Mouse (Mus musculus): ENCODE measurements around the gene Rnf128.
"Not testable (repeated sequence)": the region's sequence is repeated elsewhere in the genome, so short reads cannot be mapped to it uniquely, and the experiment has no call there.

Rnf128 gene

DNA sequence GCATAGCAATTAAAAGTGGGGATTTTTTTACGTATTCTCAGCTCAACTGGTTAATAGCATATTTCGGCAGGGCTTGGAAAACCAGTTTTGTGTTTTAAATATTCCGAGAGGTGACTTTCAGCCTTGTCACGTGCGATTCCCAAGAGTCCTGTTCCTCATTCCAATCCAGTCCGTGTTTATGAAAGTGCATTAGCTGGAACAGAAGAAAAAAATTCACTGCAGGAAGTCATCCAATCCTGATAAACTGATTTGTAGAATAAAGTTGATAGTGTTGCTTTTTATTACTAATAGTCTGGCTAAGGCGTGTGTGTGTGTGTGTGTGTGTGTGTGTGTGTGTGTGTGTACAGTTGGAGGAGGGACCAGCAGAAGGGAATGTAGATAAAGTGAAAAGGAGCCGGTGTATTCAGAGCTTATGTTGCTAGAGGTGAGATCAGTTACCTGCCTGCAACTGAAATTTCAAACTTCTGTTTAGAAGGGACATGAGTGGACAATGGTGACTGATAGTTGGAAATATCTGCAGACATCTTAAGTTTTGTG is at the start of gene Rnf128:
TSS of gene Rnf128 (plus strand) at position 392 of the 537 bp plus-strand sequence.
- in situ Hi-C loops (cut with MboI, MseI) = no loop called here

DNA sequence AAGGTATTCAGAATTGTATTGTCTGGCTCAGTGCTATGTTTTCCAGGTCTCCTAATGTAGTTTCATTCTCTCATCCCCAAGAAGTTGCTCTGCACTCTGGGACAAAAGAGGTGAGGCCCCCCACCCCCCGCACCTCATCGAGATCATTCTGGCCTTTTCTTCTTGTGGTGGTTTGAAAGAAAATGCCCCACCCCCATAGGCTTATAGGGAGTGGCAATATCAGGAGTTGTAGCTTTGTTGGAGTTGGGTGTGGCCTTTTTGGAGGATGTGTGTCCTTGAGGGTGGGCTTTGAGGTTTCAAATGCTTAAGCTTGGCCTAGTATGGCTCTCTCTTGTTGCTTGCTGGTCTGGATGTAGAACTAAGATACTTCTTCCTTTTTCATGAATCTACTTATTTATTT is 47.0 kb upstream of the Rnf128 start:
- in situ Hi-C loops (cut with MboI, MseI) = no loop called here

DNA sequence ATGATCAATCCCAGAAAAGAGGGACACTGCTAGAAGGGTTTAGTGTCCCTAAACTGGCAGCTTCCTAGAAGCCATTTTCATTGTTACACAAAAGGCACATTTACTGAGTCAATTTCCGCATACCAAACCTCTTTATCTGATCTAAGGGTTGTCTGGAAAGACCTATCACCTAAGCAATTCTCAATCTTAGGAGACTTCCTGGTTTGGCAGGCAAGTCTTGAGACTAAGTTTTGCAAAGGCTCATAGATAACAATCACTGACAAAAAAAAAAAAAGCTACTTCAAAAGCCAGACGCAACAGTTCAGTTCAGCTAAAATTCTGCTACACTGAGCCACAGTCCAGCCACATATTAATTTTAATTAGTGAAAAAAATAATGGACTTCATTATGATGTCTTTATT is 43.9 kb upstream of the Rnf128 start:
- in situ Hi-C loops (cut with MboI, MseI) = no loop called here

DNA sequence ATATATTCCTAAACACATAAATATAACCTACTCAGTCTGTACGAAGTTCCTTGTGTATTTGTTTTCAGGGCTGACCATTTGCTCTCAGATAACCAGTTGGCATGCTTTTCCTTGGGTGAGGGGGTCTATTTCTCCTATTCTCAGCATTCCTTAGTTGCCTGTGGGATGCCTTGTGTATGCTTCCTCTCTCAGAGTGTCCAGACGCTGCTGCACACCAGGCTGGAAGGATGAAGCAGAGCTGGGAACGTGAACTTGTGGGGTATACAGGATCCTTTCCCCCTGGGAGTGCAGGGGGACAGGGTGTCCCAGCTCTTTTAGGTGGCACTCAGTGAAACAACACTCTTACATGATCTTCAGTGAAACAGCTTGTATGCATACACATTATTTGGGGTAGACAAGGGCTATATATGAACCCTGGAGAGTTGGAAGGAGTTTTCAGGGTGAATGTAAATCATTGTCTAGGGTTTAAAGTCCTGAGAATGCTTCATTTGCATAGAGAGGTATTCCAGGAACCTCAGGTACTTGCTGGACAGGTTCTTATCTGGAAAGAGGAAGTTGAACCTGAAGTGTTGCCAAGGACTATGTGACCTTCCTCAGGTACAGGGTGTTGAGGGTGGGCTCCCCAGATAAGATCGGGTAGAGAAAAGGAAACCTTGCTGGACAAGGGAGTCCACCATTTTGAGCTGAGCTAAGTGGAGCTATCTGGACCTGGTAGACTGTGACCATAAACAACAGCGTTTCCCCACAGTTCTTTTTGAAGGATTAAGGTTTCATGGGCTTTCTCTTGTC is 38.6 kb upstream of the Rnf128 start:
- in situ Hi-C loops (cut with MboI, MseI) = no loop called here

DNA sequence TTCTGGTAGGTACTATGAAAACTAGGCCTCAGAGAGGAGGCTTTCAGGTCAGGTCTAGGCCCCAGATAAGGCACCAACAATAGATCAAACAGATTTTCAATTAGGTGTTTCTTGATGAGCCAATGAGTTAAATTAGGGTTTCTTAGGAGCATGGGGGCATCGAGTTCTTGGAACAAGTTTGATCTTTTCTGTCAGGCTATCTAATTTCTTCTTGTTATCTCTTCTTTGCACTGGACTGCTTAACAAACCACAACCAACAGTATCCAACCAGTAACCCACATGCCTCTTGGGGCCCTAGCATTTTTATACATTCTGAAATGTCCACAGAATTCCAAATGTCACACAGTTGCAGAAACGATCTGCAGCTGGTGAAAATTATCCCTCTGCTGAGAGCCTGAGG is 37.4 kb upstream of the Rnf128 start:
- in situ Hi-C loops (cut with MboI, MseI) = no loop called here

DNA sequence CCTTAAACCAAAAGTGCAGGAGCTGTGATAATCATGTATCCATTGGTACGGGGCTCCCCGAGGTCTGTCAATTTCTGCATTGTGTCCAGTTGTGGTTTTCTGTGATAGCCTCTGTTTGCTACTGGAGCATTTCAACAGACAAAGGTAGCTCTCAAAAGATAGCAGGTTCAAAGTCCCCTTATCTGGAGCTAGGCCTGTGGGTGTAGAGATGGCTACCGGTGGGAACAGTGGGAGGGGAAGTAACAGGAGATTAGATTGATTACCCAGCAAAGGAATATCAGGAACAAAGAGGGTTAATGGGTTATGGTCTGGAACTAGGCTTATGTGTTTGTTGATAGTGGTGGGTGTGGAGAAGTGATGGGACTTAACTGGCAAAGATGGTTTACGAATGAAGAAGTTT is 36.1 kb upstream of the Rnf128 start:
- in situ Hi-C loops (cut with MboI, MseI) = no loop called here

DNA sequence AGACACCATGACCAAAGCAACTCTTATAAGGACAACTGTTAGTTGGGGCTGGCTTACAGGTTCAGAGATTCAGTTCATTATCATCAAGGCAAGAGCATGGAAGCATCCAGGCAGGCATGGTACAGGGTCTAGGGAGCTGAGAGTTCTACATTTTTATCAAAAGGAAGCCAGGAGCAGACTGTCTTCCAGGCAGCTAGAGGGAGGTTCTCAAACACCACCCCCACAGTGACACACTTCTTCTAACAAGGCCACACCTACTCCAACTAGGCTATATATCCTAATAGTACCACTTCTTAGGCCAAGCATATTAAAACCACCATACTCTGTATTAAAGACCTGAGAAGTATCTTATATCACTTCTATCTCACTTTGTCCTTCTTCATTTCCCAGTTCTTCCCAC is 33.4 kb upstream of the Rnf128 start:
- in situ Hi-C loops (cut with MboI, MseI) = no loop called here

DNA sequence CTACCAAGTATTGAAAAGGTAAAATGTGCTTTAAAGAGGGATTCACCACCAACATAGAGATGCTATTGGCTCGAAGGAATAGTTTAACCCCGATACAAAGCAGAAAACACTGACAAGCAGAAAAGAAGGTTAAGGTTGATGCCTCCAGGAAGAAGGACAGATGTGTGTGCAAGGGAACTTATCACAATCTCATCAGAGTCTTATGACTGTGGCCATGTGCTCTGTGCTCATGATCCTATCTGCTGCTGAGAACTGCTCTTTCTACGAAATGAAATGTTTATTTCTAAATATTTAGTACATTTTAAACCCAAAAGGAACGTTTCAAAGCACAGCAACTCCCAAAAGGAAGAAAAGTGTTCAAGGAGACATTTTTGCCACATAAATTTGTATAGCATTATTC is 30.8 kb upstream of the Rnf128 start:
- in situ Hi-C loops (cut with MboI, MseI) = no loop called here

DNA sequence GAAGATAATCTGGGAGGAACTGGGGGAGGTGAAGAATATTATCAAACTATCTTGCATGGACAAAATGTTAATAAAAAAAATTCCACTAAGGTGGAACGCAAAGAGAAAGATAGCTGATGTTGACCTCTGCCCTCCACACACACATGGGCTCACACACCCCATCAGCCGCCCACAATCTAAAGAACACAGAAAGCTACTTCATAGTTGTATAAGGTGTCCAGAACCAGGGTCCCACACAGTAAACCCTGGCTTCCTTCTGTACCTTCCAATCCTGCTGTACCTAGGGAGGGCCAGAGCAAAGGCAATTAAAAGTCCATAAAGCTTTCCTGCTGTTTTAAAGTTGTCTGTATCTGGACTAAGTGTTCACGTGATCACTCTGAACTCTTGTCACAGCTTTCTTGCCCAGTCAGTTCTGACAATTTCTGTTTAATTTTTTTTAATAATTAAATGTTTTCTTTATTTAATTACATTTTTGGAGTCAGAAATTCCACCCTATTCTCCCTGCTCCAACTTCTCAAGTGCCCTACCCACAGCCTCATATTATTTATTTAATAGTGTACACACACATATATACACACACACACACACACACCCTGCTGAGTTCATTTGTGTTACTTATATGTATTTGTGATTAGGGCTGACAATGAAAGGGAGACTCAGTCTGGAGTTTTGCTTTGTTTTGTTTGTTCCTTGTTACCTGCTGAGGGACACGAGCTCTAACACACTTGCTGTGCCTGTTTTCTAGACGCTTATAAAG is 25.3 kb upstream of the Rnf128 start:
- in situ Hi-C loops (cut with MboI, MseI) = no loop called here

DNA sequence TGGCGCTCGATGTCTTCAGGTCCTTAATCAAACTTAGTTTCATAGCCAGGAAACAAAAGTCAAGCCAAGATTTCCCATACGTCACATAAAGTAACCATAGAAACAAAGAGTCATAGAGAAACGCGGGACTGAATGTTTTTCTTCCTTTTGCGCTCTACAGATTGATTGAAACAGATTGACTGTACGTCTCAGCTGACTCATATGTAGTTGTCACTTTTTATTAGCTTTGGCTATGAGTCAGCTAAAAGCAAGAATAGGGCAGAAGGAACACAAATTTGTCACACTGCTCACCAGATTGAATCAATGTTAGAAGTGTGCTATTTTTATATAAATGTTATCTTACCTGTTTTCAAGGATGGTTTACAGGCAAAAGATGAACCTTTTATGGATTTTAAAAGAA is 19.4 kb upstream of the Rnf128 start:
- in situ Hi-C loops (cut with MboI, MseI) = no loop called here

DNA sequence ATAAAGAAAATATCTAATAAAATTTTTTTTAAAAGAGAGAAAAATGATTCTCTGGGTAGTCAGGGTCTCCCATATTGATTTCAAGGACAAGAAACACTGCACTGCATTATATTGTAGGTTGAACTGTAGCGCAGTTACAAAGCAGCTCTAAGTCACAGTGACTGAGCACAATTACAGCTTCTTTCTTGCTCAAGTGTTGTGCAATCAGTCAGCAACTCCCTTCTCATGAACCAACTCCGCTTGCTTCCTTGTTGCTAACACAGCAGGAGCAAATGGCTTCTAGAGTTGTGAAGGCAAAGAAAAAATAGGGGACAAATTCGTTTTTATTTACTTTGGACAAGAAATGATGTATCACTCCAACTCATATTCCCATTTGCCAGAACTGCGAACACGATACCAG is 12.7 kb upstream of the Rnf128 start:
- in situ Hi-C loops (cut with MboI, MseI) = no loop called here

DNA sequence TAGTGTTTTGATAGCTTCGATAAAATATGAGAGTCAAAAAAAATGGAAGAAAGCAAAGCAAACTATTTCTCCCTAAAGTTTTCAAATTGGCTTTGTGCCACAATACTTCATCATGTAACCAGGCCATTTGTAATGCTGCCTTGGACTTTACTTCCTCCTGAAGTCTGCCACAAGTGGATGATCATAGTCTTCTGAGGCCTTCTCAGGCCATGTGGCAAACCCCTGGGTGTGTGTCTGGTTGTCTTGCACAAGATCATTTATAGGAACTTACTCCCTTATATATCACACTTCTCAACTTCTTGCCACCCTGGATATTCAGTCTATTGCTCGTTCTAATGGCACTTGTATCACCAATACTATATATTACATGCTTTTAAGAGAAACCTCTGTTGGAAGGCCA is 11.0 kb upstream of the Rnf128 start:
- in situ Hi-C loops (cut with MboI, MseI) = no loop called here

DNA sequence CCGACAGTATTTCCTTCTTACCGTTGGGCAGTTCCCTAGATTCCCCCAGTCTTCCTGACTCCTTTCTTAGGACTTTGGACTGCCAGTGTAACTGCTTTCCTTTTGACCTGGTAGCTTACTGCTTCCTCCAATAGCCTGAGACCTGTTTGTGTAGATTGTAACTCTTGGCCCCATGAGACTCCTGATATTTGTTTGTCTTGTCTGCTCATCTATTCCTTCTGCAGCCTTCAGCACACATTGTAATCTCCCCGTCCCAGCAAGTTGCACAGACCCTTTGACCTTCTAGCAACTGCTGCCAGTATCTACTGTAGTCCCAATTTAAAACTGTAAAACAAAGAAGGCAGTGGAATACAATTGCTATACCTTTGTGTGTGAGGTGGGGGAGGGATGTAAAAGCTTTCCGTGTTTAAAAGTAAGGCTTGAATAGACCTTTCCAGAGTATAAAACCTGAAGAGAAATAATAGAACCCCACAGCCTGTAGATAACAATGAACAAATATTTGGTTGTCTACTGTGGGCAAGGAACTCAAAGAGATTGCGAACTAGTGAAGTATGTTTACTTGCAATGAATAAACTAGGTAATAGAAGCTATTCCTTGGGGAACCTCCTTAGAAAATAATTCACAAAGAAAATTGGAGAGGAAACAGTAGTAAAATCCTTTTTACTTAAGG is 726 bp upstream of the Rnf128 start:
- in situ Hi-C loops (cut with MboI, MseI) = no loop called here

DNA sequence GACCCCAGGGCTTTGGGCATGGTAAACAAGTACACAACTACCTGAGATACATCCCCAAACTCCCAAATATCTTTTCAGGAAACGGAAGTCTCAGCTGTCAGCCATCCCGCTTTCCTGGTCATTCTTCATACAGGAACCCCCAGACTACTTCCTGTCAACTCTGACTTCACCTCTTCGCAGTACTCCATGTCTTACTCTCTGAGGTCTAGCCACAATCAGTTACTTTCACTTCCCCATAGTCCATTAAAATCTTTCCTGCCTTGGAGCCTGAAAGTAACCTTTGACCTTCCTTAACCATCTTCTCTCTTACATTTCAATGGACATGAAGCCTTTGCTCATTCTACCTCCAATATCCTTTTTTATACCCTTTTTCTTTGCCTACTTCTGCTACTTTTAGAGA is 6.9 kb downstream of the Rnf128 start:
- in situ Hi-C loops (cut with MboI, MseI) = no loop called here

DNA sequence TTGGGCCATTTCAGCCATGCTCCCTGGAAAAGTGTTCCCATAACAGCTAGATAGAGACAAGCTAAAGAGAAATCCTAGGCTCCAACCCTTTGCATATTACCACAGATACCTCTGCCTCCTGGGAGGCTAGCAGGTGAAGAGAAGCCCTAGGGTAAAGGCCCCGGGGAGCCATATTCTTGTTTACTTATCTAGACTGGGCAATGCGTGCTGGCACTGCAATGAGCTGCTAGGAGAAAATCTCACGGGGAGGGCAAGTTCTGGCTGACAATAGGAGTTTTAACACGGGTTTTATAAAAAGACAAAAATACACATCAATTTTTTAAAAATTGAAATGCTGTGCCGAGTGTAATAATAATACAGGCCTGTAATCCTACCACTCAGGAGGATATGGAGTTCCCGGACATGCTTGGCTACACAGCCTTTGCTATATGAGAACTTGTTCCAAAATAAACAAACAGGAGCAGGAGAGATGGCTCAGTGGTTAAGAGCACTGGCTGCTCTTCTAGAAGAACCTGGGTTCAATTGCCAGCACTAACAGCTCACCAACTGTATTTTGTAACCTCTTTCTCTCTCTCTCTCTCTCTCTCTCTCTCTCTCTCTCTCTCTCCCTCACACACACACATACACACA is 15.6 kb downstream of the Rnf128 start:
- in situ Hi-C loops (cut with MboI, MseI) = no loop called here

DNA sequence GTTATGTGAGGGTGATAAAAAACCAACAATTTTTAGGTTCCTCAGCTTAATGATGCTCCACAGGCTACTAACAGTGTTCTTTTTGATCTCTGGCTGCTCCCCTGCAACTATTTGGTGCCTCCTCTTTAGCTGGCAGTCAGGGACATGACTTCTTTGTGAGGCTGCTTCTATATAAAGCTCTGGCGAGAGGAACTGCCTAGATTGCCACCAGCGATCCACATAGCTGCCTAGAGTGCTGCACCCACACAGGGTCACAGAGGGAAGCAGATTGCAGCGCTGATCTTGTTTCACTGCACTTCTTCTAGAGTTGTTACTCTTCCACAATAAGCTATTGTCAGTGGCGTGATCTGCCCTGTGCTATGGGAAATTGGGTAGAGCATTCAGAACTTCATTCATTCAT is 20.5 kb downstream of the Rnf128 start:
- in situ Hi-C loops (cut with MboI, MseI) = no loop called here

DNA sequence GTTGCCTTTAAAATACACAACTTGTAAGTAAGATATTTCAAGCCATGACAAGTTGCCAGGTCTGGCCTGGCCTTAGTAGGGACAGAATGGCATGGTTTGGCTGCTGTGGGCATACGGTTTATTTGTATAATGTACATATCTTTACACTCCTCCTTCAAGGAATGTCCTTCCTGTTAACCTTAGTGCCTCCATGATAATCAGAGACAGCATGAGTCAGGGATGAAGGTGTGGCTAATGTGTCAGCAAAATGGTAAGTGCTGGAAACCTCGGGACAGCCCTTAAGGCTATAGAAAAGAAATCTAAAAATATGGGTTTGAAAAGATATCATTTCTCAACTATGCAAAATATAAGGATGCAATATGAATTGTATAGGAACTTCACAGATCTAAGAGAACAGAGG is 23.6 kb downstream of the Rnf128 start:
- in situ Hi-C loops (cut with MboI, MseI) = not testable (repeated sequence)

DNA sequence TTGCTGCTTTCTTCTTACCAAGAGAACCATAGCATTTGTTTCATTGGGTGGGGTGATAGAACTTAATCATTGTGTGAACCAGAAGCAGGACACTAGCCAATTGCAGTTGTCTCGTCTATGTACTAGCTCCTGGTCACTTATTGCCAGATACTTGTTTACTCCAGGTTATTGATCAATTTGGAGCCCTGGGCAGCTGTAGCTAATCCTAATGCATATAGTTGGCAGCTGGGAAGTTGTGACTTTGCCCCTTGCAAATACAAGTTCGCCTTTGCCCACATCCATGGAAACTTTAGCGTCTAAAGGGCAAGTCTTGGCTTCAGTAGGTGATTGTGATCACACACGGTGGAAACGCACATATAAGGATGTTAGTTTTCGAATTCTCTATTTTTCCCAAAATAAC is 33.3 kb downstream of the Rnf128 start:
- in situ Hi-C loops (cut with MboI, MseI) = no loop called here

DNA sequence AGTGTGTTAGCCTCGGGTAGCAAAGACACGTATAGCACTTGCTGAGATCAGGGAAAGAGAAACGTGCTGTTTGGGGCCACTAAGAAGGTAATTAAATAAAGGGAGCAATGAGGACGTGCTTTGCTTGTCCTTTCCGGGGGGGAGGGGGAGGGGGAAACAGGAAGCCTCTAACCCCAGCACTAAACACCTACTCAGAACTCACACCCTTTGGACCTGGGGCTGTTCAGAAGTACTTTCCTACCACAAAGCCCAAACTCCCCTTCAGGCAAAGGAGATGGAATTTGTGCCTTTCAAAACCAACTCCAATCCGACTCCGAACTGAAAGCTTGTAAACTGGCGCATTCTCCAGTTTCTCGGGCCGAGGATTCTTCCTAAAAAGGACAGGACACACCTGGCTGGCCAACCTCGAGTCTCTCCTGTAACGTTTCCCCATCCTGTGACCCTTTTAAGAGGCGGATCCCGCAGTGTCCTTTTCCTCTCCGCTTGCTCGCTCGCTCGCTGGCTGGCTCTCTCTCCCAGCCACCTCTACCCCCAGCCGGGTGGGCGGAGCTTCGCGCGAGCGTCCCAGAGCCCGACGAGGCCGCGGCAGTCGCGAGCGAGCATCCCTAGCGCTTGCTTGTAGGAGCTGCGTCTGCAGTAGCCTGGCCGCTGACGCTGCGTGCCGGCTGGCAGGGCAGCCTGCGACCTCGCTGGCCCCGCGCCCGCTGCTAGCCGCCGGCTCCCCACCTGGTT is 47.1 kb downstream of the Rnf128 start:
- in situ Hi-C loops (cut with MboI, MseI) = no loop called here

DNA sequence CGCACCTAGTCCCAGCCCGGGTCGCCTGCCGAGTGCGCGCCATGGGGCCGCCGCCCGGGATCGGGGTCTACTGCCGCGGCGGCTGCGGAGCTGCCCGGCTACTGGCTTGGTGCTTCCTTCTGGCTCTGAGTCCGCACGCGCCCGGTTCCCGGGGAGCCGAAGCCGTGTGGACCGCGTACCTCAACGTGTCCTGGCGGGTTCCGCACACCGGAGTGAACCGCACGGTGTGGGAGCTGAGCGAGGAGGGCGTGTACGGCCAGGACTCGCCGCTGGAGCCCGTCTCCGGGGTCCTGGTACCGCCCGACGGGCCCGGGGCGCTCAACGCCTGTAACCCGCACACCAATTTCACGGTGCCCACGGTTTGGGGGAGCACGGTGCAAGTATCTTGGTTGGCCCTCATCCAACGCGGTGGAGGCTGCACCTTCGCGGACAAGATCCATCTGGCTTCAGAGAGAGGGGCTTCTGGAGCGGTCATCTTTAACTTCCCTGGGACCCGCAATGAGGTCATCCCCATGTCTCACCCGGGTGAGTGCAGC is 47.7 kb downstream of the Rnf128 start:
- in situ Hi-C loops (cut with MboI, MseI) = no loop called here

DNA sequence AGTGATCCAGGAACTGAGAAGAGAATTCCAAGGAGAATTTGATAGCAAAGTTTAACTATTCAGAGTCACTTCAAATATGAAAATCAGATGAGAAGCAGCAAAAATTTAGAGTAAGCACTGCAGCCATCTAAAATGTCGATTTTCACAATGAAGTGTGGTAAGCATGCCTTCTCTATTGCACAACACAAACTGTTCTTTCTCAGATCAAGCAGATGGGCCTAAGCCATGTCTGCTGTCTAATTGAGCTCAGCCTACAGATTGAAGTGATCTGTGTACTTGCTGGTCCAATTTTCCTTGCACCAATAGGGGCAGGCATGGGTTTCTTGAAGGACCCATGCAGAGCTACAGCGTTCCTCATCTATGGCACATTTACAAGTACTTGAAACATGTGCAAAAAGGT is 51.6 kb downstream of the Rnf128 start:
- in situ Hi-C loops (cut with MboI, MseI) = no loop called here

All from T-helper 1 cell (primary cell).